Mouse (Mus musculus): ENCODE measurements around the gene Pidd1. TPM values are rescaled to one million over a fixed set of nuclear protein-coding genes. Genes with fewer than 3 reads are reported as not detected.

The Pidd1 gene
- polyA plus RNA-seq, 1 experiment: 39.0 TPM

DNA sequence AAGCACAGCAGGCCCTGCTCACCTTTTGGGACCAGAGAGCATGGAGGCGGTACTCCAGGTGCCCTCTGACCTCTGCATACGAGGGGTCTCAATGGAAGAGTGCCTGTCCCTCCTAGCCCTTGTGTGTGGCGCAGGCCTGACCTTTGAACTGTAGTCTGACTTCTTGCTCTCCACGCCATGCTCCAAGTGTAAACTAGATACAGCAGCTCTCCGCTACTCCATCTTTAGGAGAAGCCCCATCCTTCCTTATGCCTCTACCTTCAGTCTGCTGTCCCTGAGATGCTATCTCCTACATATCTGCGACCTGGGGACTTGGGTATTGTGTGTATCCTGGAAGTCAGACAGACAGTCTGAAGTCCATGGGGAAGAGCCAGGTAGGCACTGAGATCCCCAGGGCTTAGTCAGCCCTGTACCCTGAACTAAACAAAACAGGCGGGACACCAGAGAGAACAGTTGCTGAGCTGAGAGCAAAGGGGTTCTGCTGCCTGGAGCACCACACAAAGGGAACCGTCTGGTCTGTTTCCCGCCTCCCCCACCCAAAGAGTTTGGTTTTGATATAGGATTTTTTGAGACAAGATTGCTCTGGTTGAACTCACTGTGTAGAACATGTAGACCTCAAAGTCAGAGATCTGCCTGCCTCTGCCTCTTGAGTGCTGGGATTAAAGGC, 7.8 kb downstream of the Pidd1 start:
- TF ChIP-seq GATA1 (IDR thresholded peaks at IDR 0.05; ENCODE audit: low read length): no peak

DNA sequence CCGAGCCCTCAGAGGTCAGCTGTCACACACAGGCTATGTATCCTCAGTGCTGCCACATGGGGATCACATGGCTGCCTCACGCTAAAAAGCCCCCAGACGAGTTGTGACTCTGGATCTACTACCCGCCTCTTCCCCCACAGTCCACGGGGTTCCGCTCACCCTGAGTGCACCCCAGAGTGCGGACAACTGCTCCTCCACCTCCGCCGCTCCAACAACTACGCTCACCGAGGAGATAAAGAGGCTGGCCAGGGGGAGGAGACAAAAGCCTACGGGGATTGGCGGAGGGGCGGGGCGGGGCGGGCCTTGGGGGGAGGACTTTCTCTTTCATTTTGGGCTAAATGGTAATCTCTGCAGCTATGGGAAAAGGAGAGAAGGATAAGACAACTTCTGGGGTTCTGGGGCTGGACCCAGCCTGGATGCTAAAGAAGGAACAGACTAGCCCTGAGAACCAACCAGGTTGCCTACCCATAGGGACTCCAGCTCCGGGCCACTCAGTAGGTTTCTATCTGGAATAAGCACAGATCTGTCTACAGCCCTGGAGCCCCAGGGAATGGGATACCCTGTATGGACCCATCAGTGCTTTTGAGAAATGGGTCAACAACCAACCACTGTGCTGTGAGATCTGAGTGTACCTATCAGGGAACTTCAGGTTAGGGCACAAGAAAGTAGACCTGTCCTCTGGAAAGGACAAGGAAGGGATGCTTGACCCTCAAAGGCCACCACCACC, 8.5 kb downstream of the Pidd1 start:
- no peak for TF ChIP-seq GATA1 (IDR thresholded peaks at IDR 0.05; ENCODE audit: low read length)

DNA sequence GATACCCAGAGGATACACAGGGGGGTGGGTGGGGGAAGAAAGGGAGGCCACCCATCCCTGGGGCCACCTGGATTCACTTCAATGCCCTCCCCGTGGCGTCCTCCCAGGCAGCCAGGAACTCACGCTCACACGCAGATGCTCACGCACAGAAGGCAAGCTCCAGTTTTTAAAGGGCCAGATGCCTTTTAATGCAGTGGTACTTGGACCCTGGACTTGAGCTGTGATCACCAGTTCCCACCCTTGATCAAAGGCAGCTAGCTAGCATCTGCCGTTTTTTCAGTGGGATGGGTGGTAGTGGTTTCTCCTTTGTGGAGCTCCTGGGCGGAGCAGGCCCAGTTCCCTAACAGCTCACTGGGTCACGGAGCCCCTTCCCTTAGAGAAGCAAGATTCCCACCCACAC, 9.4 kb downstream of the Pidd1 start:
- no peak for TF ChIP-seq GATA1 (IDR thresholded peaks at IDR 0.05; ENCODE audit: low read length)

DNA sequence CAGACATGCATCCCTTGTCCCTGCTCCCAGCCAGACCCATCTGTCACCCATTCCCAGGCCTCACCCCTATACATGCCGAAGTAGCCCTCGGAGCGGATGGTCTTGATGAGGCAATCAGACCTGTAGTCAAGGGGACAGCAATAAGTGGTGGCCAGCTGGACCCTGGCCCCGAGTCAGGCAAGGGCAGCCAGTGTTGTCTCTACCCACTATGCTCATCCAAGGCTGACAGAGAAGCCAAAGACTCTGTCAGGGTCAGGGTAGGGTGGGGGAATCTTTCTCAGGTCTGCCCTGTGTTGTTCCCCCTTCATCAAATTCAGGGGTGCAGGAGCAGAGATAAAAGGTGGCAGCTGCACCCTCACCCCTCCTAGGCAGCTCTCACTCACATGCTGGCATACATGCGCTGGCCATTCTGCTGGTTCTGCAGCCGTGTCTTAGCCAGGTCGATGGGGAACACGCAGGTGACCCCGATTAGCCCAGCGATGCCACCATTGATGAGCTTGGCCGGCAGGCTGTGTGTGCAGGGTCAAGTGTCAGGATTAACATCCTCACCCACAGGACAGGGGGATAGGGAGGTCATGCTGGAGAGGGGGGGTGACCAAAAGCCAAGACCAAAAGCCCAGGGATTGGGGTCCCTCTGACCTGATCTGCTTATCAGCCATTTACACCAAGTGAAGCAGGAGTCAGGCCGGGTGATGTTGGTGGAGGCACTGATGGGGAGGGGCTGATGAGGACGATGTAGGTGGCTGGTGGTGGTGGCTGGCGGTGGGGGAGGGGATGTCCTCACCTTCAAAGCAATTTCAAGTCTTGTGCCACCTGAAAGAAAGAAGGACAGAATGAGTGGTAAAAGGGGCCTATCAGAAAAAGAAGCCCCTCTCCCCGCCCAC, 10.1 kb downstream of the Pidd1 start:
- no peak for TF ChIP-seq GATA1 (IDR thresholded peaks at IDR 0.05; ENCODE audit: low read length)

DNA sequence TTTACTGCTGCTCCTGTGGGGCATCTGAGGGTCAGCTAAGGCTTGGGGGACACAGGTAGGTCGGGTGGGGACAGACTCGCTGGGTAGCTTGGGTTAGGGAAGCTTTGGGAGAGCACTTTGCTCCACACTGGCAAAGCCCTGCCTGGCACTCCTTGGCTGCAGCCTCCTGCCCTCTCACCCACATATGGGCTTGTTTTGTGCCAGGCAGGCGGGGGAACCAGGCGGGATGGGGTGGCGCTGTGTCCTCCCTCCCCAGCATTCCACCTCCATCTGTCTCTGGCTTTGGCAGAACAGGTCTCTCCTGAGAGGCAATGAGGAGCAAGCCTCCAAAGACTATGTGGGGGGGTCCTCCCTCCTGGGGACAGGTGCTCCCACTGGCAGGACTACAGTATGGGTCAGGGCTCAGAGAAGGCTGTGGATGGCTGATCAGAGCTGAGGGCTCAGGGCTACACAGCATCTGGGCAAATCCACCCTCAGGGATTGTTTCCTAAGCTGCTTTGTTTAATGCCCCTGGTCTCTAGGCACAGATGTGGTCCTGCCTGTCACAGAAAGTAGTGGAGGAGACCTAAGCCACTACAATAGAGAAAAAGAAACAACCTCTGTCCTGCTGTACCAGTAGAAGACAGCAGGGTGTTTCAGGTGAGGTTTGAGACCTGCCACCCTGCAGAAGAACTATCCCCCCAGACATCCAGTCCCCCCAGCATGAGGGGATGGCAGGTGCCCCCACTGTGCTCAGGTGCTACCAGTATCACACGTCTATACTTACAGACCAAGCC, 10.9 kb downstream of the Pidd1 start:
- no peak for TF ChIP-seq GATA1 (IDR thresholded peaks at IDR 0.05; ENCODE audit: low read length)

DNA sequence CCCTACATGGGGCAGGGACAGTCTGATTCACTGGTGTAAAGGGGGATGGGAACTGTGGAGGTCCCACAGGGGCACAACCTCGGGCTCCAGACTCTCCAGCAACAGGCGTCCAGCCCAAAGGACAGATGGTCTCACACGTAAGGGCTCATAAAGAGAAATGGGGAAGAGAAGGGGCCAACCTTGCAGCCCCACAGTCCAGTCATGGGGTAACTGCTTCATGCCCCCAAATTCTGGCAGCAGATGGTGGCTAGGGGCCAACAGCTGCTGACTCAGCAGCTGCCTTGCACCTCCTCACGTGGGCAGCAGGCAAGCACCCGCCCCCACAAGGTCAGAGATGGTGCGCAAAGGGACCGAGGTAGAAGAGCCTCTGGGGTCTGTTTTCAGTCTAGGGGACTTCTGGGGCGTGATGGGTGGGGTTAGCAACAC, 11.6 kb downstream of the Pidd1 start:
- TF ChIP-seq GATA1 (IDR thresholded peaks at IDR 0.05; ENCODE audit: low read length): no peak

DNA sequence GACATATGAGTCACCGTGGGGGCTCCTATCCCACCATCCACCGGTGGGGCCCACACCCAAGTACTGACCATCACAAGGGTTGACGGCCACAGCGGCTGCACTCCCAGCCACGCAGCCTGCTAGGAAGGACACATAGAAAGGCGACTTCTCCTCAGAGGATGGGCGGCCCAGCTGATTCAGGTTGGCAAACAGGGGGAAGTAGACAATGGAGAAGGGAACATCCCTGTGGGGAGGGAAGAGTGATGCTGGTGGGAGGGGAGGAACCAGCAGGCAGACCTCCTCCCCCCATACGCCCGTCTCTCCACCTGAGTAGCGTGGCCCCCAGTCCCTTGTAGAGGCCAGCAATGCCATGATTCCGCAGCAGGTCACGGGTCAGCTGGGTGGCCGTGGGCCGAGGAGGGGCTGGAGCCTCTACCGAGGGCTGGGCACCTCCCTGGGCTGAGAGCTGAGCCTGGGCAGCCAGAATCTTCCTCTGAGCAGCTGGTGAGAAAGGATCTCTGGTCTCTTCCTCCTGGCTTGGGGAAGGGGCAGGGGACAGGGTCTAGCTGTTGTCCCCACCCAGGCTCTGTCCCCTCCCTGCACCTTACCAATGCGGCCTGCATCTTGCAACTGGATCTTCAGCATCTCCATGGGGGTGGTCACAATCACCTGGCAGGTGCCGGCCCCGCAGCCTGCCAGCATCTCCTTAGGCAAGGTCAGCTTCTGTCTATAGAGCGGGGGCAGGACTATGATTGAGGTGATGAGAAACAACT, 12.2 kb downstream of the Pidd1 start:
- TF ChIP-seq GATA1 (IDR thresholded peaks at IDR 0.05; ENCODE audit: low read length): no peak

DNA sequence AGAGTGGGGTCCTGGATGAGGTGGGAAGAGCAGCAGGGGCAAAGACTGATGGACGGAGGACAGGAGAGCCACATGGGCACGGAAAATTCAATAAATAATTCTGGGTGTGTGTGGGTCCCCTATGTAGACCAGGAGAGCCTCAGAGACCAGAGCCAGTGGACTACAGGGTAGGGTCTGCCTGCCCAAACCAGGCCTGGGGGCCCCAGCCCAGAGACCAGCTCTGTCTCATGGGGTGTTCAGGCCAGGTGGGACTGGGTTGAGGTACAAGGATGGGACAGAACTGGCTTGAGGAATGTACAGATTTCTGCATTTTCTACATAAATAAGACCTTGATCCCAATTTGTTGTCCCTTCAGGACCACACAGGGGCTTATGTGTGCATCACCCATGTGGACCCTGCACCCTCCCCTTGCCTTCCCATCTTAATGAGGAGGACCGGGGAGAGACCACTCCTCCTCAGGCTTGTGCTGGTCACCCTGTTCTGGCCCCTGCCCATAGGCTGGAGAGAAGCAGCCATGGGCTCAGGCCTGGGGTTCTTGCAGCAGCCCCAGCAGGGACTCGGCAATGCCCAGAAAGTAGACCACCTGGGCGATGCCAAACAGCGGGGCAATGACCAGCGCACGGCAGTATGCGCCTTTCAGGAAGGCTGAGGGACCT, 13.1 kb downstream of the Pidd1 start:
- no peak for TF ChIP-seq GATA1 (IDR thresholded peaks at IDR 0.05; ENCODE audit: low read length)

DNA sequence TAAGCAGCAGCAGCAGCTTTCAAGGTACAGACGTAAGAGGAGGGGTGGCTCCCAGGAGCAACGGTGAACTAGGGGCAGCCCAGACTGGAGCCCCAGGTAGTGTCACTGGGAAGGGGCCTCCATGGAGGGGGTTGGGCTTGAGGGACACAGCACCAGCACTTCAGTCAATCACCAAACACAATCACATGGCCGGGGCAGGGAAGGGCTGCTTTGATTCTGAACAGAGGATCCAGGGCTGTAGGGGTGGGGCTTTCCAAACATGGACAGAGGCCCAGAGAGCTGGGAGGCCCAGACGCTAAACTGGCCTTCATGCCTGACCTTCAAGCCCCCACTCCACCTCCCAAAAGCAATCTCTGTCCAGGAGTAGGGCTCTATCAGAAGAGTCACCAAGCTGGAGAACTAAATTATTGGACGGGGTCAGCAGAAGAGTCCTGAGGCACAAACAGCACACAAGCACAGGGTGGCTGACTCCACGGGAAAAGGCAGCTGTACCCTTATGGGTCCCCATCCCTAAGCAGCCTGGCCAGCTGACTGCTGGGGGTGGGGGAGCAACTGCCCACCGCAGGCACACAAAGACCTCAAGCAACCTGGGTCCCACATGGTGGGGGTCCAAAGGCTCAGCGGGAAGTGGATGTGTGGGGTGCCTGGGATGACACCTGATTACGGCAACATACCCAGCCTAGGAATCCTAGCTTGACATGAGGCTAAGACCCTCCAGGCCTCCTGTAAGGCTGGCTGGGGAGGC, 13.8 kb downstream of the Pidd1 start:
- no peak for TF ChIP-seq GATA1 (IDR thresholded peaks at IDR 0.05; ENCODE audit: low read length)

DNA sequence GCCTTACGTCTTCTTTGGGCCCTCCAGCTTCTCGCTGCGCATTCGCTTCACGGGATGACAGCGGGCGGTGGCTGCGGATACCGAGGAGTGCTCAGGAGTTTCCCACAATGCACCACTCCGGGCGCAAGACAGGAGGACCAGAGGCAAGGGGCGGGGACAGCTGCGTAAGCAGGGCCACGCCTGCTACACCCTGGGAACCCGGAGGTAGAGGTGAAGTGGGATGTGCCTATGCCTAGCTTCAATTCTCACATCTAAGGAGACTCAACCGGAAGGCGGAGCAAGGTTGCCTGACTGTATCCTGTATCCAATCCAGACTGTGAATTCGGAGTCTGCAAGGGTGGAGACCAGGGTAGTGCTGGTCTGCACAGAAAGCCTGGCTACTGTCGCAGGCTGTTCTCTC, 14.5 kb downstream of the Pidd1 start, which contains the start of gene Cend1:
Cend1 (minus strand) TSS at position 182 of the 400 bp plus-strand sequence.
- no peak for TF ChIP-seq GATA1 (IDR thresholded peaks at IDR 0.05; ENCODE audit: low read length)

DNA sequence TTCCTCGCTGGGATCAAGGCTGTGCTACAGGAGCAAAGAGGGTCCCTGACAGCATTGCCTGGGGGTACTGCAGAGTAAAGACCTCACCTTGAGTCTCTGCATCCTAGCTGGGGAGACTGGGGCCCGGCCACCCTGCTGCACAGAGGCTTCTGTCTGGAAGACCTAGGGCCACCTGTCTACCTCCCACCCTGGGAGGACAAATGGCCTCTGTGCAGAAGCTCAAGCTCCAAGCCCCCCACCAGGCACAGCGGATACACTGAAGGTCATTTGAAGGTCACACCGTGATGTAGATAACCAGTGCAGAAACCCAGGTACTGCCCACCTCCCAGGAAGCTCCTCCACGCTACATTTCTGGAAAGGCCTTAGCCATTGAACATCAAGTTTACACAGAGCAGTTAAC, 15.1 kb downstream of the Pidd1 start:
- TF ChIP-seq GATA1 (IDR thresholded peaks at IDR 0.05; ENCODE audit: low read length): no peak

DNA sequence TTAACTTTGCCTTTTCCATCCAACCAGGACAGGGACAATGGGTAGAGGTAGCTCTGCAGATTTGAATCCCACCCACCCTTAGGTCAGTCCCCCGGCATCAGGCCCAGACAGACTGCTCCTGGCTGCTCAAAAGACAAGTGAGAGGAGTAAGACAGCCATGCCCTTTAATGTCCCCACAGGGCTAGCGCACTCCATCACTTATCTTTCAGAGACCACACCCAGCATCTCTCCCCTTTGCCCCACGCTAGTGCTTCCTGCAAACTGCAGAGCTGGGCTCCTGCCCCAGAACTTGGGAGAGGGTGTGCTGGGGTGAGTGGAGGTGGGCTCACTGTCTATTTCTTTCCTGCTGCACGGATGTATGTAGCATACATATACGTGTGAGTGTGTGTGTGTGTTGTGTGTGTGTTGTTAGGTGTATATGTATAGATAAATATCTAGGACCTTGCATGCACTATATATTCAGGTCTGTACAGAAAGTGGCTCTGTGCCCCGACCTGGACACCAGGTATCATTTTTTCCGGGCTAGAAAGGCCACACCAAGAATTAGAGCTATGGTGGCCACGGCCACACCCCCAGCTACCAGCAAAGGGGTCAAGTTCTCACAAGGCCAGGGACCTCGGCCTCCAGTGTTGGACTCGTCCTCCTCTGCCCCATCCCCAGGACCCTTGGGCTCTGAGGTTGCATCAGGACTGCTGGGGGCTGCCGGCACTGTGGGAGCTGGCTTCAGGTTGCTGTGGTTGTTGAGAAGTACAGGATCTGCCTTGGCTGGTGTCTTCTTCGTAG, 16.7 kb downstream of the Pidd1 start:
- TF ChIP-seq GATA1 (IDR thresholded peaks at IDR 0.05; ENCODE audit: low read length): no peak

DNA sequence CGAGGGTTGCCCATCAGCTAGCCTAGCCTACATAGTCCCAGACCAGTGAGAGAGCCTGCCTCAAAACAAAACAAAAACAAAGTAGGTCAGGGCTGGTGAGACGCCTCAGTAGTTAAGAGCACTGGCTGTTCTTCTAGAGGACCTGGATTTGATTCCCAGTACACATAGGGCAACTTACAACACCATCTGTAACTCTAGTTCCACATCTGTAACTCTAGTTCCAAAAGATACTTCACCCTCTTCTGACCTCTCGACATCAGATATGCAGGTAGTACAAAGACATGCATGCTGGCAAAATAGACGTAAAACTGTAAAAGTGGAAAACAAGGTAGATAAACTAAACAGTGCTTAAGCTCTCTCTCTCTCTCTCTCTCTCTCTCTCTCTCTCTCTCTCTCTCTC, 20.0 kb downstream of the Pidd1 start:
- TF ChIP-seq GATA1 (IDR thresholded peaks at IDR 0.05; ENCODE audit: low read length): no peak
